Mouse (Mus musculus) midbrain, postnatal 0 days (tissue): ENCODE data around the gene Cd59b. TPM values are rescaled to one million over a fixed set of nuclear protein-coding genes. Genes with fewer than 3 reads are reported as not detected.

Source experiments
- ATAC-seq: fragments of 200-750 bp; cut with Nextera tagmentation; 2 replicates; pipeline ENCODE4 v1.8.0; 2017; ENCODE audit warnings: moderate number of reproducible peaks, mild to moderate bottlenecking, moderate TSS enrichment, moderate library complexity; ENCODE audit not compliant: low FRiP score
- DNase-seq: peaks from one replicate; pipeline ENCODE4 v3.0.0-alpha.2; 2015; ENCODE audit warnings: low spot score
- H3K27ac ChIP-seq: fragments of 300-500 bp; sonication (generic); 2 replicates; pipeline ENCODE4 v1.5.1; 2014; ENCODE audit warnings: low read depth, mild to moderate bottlenecking, low read length, mixed read lengths
- H3K27me3 ChIP-seq: fragments of 300-500 bp; sonication (generic); 2 replicates; pipeline ENCODE4 v1.6.1; 2014; ENCODE audit warnings: low read length, control low read depth, mixed read lengths; ENCODE audit not compliant: insufficient read depth
- H3K36me3 ChIP-seq: fragments of 300-500 bp; sonication (generic); 2 replicates; pipeline ENCODE4 v1.6.1; 2014; ENCODE audit warnings: low read length, control low read depth, mixed read lengths; ENCODE audit not compliant: insufficient read depth
- H3K4me1 ChIP-seq: fragments of 300-500 bp; sonication (generic); 2 replicates; pipeline ENCODE4 v1.6.1; 2014; ENCODE audit warnings: mild to moderate bottlenecking, control low read depth, antibody characterized with exemption, low read length, mixed read lengths; ENCODE audit not compliant: insufficient read depth
- H3K4me2 ChIP-seq: fragments of 300-500 bp; sonication (generic); 2 replicates; pipeline ENCODE4 v1.6.1; 2014; ENCODE audit warnings: low read depth, mild to moderate bottlenecking, low read length, mixed read lengths; ENCODE audit not compliant: poor library complexity, severe bottlenecking
- H3K4me3 ChIP-seq: fragments of 300-500 bp; sonication (generic); 2 replicates; pipeline ENCODE4 v1.5.1; 2014; ENCODE audit warnings: low read depth, mild to moderate bottlenecking, low read length, moderate library complexity
- H3K9ac ChIP-seq: fragments of 300-500 bp; sonication (generic); replicated peaks from 2 replicates; pipeline ENCODE4 v1.6.1; 2014; ENCODE audit warnings: mild to moderate bottlenecking, low read length, moderate library complexity, mixed read lengths; ENCODE audit not compliant: poor library complexity, severe bottlenecking
- H3K9me3 ChIP-seq: fragments of 300-500 bp; sonication (generic); 2 replicates; pipeline ENCODE4 v1.6.1; 2016; ENCODE audit warnings: low read length, control low read depth
- CTCF ChIP-seq: IDR thresholded peaks from 2 replicates; pipeline ENCODE4 v1.5.1; 2016; ENCODE audit warnings: antibody characterized with exemption, mild to moderate bottlenecking
- WGBS: fragments of 180-500 bp; shearing (Covaris S2); extraction: QIAGEN DNeasy Blood & Tissue Kit; methylation state at CpG from one replicate; pipeline ENCODE4 v1.1.7; 2014; 5-methylcytosine and 5-hydroxymethylcytosine counted together
- polyA plus RNA-seq: library from polyadenylated mRNA; unstranded; fragments of >200 nt; fragmentation: Nextera tagmentation; extraction: Ambion mirVana; gene quantifications from 2 replicates; pipeline ENCODE4 v1.2.1, GENCODE M21; 2015
- total RNA-seq: library from RNA; depleted of rRNA; stranded (reverse); fragments of >200 nt; gene quantifications from 2 replicates; pipeline ENCODE4 v1.2.3, GENCODE M21; 2014; rRNA removed

Gene Cd59b
- total and polyA plus RNA-seq, 2 experiments from 2014 or later = 2.4 TPM; not detected in 1

- Histone ChIP-seq H3K9me3 (no peaks in the 10 kb centered on the region), H3K4me3 (no peak overlapping the region), H3K9ac (no peak overlapping the region), H3K27ac (no peak overlapping the region), H3K4me1 (no peaks in the 10 kb centered on the region), H3K36me3 (no peaks in the 10 kb centered on the region), H3K4me2 (no peak overlapping the region), H3K27me3 (no peaks in the 10 kb centered on the region)
- DNase-seq (peak; percentile 91), ATAC-seq (peak; percentile 75)
- peak; percentile 99 for TF ChIP-seq CTCF
- WGBS = 48% methylated on average over 8 of the region's 8 CpGs
Observed at GRCm38 (mm10) chr2:104134150-104135056, 64.8 kb downstream of the Cd59b start.

GRCm38 (mm10) chr2:104135920-104136319 is 66.3 kb downstream of the Cd59b start:
- Histone ChIP-seq H3K4me1 (no peaks in the 10 kb centered on the region), H3K4me3 (no peak overlapping the region), H3K9me3 (no peaks in the 10 kb centered on the region), H3K36me3 (no peaks in the 10 kb centered on the region), H3K27me3 (no peaks in the 10 kb centered on the region), H3K9ac (no peak overlapping the region), H3K4me2 (no peak overlapping the region), H3K27ac (no peak overlapping the region)
- DNase-seq (no peak), ATAC-seq (no peak)
- 68% methylated on average over 2 of the region's 2 CpGs for WGBS
- no peak for TF ChIP-seq CTCF

Other genes with a start within 250 kb of the Cd59b start
- gene Lmo2, start 111.9 kb upstream of the Cd59b start, total RNA-seq = 16.1 and 22.2 TPM in 2 replicates
- gene Lmo2, start 111.9 kb upstream of the Cd59b start, polyA plus RNA-seq = 22.9 and 23.4 TPM in 2 replicates
- 73.2 and 87.3 TPM in 2 replicates for gene Fbxo3, start 42.1 kb upstream of the Cd59b start, total RNA-seq
- 69.3 and 71.7 TPM in 2 replicates for gene Fbxo3, start 42.1 kb upstream of the Cd59b start, polyA plus RNA-seq
- not detected in 2 replicates for gene 4931422A03Rik, start 41.5 kb upstream of the Cd59b start, total RNA-seq
- gene 4931422A03Rik, start 41.5 kb upstream of the Cd59b start, polyA plus RNA-seq = 2.2 and 2.8 TPM in 2 replicates
- 0.19 TPM in 1 of 2 replicates, not detected in the other for gene Gm10912, start 4.0 kb upstream of the Cd59b start, total RNA-seq
- gene Gm10912, start 4.0 kb upstream of the Cd59b start, polyA plus RNA-seq = not detected in 2 replicates
- not detected in 2 replicates for gene Gm10799, start 1.3 kb upstream of the Cd59b start, total RNA-seq
- gene Gm10799, start 1.3 kb upstream of the Cd59b start, polyA plus RNA-seq = not detected in 2 replicates
- 3.2 and 5.7 TPM in 2 replicates for gene Cd59a, start 26.0 kb downstream of the Cd59b start, total RNA-seq
- 13.1 and 14.6 TPM in 2 replicates for gene Cd59a, start 26.0 kb downstream of the Cd59b start, polyA plus RNA-seq
- gene A930018P22Rik, start 52.9 kb downstream of the Cd59b start, total RNA-seq = not detected in 2 replicates
- gene A930018P22Rik, start 52.9 kb downstream of the Cd59b start, polyA plus RNA-seq = 0.26 TPM in 1 of 2 replicates, not detected in the other